Mouse (Mus musculus) mesoderm, embryonic 11.5 days (tissue): Measurements from ENCODE around the gene Gm28710.

ENCODE experiments used
- DNase-seq: peaks from one replicate; pipeline ENCODE4 v3.0.0-alpha.2; 2012; ENCODE audit warnings: low read depth, low spot score

Gm28710 gene

GRCm38 (mm10) chr5:16791243-16791860 lies at the start of gene Gm28710:
TSS of gene Gm28710 (plus strand) at chr5:16791810.
- no peak for DNase-seq

GRCm38 (mm10) chr5:16777176-16777575 lies 14.4 kb upstream of the Gm28710 start:
- no peak for DNase-seq

GRCm38 (mm10) chr5:16778610-16779172 lies 12.9 kb upstream of the Gm28710 start:
- peak; percentile 34 for DNase-seq

- DNase-seq, result no peak
Observed at GRCm38 (mm10) chr5:16785627-16786026, 6.0 kb upstream of the Gm28710 start.

DNA sequence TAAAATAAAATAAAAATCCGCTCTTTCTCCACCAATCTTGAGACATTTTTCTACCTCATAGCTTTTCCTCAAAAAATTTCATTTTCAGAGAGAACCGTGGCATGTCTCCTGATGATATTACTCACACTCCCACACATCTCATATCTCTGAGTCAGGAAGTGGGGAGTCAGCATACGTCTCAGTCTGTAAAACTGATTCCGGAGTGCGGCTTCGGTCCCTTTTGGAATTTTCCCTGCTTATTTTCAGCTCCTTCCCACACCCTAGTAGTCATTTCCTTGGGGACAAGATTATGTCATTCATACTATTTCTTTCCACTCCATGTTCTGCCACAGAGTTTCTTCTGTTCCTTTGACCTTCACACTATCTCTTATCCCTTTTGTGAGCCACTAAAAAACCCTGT lies 3.4 kb downstream of the Gm28710 start:
- no peak for DNase-seq

DNA sequence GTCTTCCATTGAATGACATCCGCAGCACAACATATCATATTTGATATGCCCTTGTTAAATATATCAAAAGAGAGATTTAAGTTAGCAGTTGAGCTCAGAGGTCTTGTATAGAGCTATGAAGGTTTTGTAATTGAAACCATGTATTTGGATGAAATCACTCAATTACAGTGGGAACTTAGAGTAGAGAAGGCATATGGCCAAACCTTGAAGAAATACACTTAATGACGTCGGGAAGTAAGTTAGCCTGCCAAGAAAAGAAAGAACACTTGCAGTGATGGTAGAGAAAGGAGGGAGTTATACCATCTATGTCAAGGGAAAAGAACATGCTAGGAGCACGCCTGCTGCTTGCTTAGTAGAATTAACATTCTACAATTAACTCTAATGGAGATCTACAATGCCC lies 11.1 kb downstream of the Gm28710 start:
- DNase-seq, result no peak

DNA sequence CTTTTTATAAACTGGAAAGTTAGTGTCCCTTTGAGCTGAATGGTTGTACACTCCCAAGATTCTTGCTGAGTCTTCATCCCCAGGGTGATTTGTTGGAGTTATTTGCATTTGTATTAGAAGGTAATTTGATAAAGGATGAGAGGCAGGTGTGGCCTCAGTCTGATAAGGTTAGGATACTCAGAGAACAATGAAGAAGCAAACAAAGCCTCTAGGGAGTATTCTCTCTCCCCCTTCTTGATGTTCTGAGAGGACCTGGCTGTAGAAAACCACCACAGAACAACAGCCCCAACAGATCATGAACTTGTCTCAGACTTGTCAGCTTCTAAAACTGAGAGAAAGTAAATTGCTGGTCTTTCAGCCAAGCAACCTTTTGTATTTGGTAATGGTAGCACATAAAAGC lies 47.4 kb downstream of the Gm28710 start:
- no peak for DNase-seq

DNA sequence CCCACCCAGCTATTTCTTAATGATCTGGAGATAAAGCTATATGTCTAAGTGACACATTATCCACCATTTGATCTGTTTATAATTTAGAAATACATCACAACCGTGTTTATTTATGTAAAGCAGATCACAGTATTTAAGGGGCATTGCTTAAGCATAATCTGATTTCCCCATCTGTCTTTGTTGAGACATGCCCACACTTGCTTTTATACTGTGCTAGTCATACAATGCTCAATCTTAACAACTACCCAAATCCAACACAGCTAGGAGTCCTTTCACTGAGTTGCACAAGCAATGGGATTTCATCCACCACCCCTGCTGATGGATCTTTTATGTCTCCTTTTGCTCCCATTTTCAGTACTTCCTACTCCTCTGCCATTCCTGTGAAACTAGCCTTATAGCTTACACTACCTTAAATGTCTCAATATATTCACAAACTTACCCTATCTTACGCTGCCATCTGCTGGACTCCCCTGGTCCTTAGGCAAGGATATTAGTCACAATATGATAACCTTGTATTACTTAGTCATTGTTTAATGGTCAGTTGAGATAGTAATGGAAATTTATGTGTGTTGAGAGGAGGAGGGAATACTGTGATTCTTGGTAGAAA lies 77.8 kb downstream of the Gm28710 start:
- DNase-seq, result peak; percentile 68

DNA sequence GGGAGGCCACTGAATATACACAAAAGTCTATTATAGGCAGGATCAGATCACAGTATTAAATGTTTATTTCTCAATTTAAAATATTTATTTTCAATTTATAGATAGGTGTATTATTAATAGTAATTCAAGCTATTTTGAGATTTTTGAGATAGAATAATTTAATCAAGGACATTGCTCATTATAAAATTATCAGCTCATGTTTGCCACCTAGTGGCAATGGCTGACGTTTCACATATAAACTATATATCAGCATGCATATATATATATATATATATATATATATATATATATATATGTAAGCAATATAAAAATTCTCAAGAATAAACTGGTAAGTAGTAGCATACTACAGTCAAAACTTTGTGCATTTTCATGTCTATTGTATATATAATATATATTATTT lies 102.6 kb downstream of the Gm28710 start:
- DNase-seq, result no peak

DNA sequence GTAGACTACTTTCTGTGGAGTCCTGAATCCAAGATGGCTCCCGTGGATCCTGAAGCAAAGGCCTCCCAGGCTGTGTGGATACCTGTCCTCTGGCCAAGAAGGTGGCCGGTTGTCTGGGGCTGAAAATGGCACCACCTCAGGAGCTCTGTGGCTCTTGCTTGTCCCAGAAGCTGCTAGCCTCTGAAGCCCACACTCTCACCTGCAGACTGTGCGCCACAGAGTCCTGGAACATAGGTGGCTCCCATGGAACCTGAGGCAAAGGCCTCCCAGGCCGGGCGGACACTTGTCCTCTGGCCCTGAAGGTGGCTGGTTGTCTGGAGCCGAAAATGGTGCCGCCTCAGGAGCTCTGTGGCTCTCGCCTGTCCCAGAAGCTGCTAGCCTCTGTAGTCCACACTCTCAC lies 128.2 kb downstream of the Gm28710 start:
- no peak for DNase-seq

DNA sequence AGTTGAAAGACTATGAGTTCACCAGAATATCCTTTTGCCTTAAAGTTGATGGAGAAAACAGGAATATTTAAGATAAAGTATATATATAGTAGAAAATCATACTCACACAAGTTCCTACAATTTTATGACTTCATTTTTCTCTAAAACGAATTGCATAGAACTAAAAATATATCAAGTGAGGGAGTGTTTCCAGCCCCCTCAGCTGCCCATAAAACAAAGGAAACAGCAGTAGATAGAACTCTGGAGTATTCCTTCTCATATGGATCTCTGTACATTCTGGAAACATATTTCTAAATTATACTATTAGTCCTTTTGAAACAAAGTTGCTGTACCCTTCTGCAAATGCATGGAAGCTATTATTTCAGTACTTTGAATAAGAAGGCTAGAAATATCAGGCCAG lies 130.9 kb downstream of the Gm28710 start:
- DNase-seq, result no peak
